Mouse (Mus musculus) T-helper 17 cell (primary cell): ENCODE data around the gene Creg1.

Source experiments
- in situ Hi-C, 2 experiments: fragments of 300-600 bp; cut with MboI, MseI; formaldehyde crosslinking; loops; 1 replicate in 1 of 2; 2 replicates in 1 of 2; pipeline ENCODE4 v1.15.1; 2025; ENCODE audit warnings: high pct_unique_total_duplicates in 2 of 2

Creg1 gene

DNA sequence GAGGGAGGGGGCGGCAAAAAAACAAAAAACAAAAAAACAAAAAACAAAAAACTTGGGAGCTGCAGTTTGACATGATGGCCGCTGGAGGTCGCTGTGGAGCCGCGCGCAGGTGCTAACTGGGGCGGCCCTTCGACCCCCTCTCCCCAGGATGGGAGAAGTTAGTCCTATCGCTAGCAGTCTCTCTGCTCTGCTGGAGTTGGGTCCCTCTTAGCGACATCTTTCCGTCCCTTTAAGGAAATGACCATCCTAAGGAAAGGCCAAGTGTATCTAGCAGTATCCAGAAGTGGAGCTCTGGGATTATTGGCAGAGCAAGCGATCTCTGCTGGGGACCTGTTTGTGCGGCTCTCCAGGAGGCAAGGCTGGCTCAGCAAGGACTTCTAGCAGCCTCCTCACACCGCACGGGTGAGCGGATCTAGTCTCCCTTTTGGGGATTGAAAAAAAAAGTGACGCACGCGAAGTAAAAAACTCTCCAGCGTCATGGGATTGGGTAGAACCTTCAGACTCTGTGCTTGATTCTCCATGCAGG lies 17.1 kb downstream of the Creg1 start:
- in situ Hi-C loops = loop anchor here (5.0 to 25.0 kb wide), 3 partner anchors 77 to 607 kb away; partner anchors contain the start of genes Pou2f1 (in 1 of the 2) and Tada1 (in 1 of the 2)

DNA sequence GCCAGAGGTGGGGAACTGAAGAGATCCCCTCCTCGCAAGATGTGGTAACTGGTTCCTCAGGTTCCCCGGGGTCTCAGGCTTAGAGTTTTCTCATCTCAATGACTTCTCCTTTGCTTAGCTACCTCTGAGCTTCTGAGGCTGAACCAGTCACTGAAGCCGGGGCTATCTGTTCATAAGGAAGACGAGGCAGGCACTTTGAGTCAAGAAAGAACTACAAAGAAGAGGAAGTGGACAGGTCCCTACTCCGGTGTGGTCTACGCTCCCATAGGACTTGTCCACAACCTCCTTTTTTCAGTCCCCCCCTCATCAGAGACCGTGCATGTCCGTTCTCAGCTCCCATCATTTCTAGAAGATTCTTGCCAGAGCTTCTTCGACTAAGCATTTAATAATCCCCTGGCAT lies 17.9 kb downstream of the Creg1 start:
- in situ Hi-C loops = loop anchor here (5.0 to 25.0 kb wide), 3 partner anchors 76 to 606 kb away; partner anchors contain the start of genes Pou2f1 (in 1 of the 2) and Tada1 (in 1 of the 2)

DNA sequence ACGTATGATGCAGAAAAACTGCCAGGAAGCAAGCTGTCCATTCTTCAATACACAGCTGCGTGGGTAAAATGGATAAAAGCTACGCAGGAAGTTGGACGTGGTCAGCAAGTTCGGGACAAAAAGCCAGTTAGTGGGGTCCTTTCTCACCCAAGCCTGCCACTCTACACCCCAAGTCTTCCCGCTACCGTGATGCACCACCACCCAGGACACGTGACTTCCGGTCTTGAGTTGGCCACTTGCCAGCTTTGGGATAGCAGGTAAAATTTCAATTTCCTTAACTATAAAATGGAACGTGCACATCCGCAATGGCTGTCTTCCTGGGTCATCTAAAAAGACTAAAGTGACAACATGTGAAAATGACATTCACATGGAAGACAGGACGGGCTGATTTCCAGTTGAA lies 18.4 kb downstream of the Creg1 start:
- in situ Hi-C loops = loop anchor here (5.0 to 25.0 kb wide), 3 partner anchors 75 to 605 kb away; partner anchors contain the start of genes Pou2f1 (in 1 of the 2) and Tada1 (in 1 of the 2)

DNA sequence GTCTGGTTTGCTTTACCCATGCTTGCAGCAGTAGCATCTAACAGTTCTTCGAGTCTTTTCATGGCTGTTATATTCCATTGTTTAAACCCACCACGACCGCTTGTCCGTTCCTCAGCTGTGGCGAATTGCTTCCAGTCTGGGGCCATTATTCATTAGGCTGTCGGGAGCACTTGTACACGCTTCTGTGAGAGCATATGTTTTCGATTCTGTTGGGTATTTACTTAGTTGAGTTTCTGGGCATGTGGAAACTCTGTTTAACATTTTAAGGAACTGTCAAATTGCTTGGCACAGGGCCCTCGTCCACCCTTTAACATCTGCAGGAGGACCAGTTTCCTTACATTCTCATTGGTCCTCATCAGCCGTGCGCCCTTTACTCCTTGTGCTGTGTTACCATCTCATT lies 22.8 kb downstream of the Creg1 start:
- in situ Hi-C loops = loop anchor here in 1 of 2 experiments (25.0 kb wide), 1 partner anchor 601 kb away; the partner anchor contains the start of gene Tada1

DNA sequence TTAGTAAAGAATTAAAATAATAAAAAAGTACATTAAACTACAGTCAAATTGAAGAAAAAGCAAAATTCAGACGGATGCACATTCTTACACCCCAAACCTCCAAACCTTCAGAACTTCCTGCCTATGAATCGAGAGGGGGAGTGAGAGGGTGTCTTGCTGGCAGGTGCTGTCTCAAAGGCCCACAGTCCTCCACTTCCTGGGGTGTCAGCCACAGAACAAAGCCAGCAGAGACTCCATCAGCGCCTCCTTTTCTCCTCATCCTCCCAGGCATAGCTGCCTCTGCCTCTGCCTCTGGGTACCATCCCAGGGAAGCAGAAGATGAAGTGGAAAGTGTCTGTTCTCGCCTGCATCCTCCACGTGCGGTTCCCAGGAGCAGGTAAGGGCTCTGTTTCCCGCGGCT lies 25.0 kb downstream of the Creg1 start, which contains the start of gene Cd247:
Gene Cd247 (plus strand): TSS at position 171 of the 400 bp plus-strand sequence.
- in situ Hi-C loops = loop anchor here in 1 of 2 experiments (25.0 kb wide), 1 partner anchor 599 kb away; the partner anchor contains the start of gene Tada1

DNA sequence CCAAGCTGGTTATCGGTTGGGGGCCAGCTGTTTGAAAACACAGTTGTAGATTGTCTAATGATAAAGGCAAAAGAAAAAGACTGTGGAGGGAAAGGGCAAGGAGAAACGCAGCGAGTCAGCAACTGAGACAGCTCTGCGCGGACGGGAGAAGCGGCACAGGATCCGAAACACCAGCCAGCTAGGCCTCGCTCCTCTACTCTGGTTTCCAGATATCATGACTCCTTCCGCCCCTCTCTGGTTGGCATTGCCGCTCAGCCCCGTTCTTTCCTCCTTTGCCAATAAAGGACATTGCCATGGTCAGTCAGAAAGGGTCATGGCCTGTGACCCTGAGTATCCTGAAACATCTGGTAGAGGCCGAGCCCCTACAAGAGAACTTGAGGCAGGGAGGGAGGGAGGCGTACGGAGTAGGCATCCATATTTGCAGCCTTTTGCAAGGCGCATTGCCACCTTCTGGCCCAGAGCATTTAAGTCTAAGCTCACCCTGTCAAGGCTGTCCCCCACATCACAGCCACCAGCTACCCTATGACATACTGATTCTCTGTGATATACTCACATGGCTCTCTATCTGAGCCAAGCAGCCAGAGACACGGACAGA lies 25.6 kb downstream of the Creg1 start:
- in situ Hi-C loops = loop anchor here in 1 of 2 experiments (25.0 kb wide), 1 partner anchor 598 kb away; the partner anchor contains the start of gene Tada1

DNA sequence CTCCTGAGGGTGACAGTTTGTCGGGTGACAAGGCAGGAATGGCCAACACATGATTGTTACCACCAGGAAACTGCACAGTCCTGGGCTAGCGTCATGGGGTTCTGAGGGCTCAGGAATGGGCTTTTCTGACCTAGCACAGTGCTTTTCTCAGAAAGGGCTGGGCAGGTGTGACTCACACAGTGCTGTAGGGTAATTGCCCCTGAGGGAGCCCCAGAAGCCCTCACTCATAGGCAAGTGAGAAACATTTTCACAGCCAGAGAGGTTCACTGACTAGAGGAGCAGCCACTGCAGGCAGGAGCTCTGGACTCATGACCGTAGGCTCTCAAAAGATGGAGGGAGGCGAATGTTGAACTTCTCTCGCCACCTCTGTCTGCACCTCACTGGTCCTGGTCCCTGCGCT lies 26.4 kb downstream of the Creg1 start:
- in situ Hi-C loops = loop anchor here in 1 of 2 experiments (25.0 kb wide), 1 partner anchor 597 kb away; the partner anchor contains the start of gene Tada1

DNA sequence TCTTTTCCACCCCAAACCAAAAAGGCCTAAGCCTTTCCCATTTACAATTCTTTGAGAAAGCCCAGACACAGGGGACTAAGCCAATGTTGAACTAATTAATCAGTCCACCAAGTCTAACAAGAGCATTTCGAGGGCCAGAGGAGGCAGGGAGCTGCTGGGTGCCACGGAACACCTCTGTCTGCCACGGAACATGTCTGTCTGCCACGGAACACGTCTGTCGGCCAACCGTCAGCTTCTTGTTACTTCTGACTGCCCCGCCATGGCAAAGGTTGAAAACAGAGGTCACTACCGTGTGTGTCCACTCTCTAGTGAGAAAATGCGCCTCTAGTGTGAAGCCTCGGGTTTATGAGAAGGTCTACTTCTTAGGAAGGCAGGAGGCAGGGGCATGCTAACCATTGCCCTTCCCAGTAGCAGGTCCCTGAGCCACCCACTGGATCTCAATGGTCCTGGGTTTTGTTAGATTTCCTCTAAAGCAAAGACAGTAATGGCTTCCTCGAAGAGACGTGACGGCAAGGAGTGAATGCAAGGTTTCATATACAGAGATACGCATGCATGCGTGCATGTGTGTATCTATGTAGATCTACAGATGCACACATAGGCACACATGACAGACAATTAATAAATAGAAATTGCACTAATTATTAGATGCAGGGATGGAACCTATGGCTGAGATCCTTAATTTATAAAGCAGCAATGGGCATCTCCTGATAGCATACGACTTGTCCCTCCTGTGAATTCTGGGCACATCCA lies 27.1 kb downstream of the Creg1 start:
- in situ Hi-C loops = loop anchor here in 1 of 2 experiments (25.0 kb wide), 1 partner anchor 597 kb away; the partner anchor contains the start of gene Tada1

DNA sequence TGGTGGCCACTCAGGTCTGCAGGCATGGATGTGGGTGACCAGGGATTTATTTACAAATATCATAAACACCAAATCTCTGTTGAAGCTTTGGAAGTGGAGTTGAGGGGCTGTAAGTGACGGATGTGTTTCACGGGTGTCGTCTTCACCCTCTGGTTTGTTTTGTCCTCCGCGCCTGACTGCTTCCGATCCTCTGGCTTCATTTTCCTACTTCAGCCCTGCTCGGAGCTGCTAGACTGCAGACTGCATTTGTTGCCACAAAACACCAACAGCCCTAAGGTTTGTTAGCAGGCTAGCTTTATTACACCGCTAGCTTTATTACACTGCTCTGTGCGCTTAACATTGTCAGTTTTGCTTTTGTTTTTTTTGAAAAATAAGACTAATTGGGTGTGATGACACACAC lies 27.9 kb downstream of the Creg1 start:
- in situ Hi-C loops = loop anchor here in 1 of 2 experiments (25.0 kb wide), 1 partner anchor 596 kb away; the partner anchor contains the start of gene Tada1

DNA sequence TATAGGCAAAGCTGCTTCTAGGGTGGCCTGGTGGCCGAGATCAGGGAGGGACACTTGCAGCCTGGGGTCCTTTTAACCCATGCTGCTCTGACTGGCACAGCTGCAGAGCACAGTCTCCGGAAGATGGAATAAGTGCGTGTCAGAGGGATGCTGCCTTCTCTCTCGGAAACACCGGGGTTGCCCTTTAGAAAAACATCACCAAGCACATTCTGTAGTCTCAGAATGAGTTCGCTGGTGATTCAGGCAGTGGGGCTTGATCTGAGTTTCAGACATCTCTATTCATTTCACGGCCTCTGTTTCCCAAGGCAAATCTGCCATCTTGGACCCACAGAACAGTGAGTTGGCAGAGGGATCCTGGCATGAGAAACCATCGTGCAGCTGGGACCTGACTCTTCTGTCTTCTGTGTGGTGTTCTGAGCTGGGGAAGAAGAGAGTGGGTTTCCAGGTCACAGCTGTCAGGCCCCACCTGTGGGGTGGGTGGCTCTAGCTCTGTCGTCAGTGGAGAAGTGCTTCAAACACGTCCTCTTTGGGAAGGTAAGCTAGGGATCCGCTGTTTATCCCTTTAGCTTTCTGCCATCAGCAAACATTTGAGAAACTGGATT lies 38.3 kb downstream of the Creg1 start:
- in situ Hi-C loops = loop anchor here (10.0 to 25.0 kb wide), 2 partner anchors 1263 to 1460 kb away; no protein-coding TSS in a partner anchor

DNA sequence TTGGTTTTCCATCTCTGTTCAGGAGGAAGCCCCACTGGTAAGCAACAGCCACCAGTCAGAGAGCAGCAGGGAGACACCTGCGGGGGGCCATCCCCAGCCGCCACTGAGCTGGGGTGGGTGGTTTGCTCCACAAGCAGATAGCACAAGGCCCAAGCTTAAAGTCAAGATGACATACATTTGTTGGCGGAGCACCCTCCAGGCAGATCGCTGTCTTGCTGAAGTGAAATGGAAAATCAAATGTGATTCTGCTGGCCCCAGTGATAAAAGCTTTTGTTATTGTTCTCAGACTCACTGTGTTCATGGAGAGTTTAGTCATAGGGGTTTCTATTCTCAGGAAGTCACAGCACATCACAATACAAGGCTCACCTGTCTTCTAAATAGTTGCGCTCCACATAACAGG lies 39.6 kb downstream of the Creg1 start:
- in situ Hi-C loops = loop anchor here (10.0 to 25.0 kb wide), 2 partner anchors 1262 to 1459 kb away; no protein-coding TSS in a partner anchor

DNA sequence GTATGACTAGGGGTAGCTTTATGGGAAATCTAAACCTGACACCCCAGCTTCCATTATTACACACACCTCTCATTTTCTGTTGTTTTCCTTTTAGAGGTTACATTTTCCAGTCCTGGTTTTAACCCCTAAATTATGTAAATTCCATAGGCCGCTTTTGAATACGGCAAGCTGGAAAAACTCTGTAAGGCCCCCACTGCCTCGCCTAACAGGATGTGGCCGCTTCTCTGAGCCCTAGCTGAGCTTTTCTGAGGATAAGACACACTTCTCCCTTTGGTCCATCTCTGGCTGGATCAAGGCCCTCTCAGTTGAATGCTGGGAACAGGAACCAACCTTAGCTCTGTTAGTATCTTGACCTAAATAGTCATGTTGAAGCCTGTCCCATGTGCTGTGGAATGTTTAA lies 40.6 kb downstream of the Creg1 start:
- in situ Hi-C loops = loop anchor here (10.0 to 25.0 kb wide), 2 partner anchors 1261 to 1458 kb away; no protein-coding TSS in a partner anchor

DNA sequence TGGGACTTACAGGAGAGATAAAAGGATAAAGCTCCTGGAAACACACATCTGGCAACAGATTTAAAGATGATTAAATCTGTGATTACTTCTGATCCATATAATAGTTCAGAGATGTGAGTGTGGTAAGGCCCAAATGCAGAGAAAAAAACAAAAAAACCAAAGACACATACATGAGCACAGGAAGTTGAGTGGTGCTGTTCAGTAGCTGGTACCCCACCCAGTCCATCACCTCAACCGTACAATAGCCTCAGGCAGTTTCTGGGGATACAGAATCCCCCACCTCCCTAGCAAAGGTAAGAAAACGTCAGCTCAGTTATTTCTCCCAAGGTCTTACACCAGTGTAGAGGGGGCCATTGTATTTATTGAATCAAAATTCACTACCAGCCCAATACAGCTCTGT lies 47.1 kb downstream of the Creg1 start:
- in situ Hi-C loops = loop anchor here (5.0 to 25.0 kb wide), 2 partner anchors 37 to 1452 kb away; no protein-coding TSS in a partner anchor

DNA sequence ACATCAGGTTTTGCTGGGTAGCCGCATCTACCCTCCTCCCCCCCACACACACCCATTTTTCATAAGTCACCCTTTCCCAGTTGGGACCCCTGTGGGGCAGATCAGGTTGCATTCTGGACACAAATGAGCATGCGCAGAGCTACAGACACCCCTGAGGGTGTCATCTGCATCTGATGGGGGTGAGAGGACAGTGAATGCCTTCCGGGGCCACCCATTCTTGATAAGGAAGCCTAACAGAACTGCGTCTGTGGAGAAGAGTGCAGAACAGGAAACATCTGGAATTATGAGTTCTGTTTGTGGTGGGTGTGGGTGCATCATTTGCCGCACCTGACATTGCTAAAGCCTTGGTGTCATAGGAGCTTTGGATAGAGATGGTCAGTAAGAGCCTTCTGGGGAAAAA lies 47.6 kb downstream of the Creg1 start:
- in situ Hi-C loops = loop anchor here (5.0 to 25.0 kb wide), 2 partner anchors 36 to 1451 kb away; no protein-coding TSS in a partner anchor

DNA sequence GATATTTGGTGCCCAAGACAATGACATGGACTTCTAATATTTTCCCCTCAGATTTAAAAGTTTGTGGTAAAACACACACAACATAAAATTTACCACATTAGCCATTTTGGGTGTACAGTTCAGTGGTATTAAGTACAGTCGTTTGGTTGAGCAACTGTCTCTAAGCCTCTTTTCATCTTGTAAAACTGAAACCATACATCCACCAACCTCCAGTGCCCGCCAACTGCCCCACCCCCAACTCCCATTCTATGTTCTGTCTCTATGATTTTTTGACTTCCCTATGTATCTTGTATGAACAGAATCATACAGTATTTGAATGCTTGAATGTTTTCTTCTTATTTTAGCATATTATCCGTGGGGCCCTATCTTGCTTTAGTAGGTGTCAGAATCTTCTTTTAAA lies 49.2 kb downstream of the Creg1 start:
- in situ Hi-C loops = loop anchor here (5.0 to 25.0 kb wide), 2 partner anchors 35 to 1450 kb away; no protein-coding TSS in a partner anchor

DNA sequence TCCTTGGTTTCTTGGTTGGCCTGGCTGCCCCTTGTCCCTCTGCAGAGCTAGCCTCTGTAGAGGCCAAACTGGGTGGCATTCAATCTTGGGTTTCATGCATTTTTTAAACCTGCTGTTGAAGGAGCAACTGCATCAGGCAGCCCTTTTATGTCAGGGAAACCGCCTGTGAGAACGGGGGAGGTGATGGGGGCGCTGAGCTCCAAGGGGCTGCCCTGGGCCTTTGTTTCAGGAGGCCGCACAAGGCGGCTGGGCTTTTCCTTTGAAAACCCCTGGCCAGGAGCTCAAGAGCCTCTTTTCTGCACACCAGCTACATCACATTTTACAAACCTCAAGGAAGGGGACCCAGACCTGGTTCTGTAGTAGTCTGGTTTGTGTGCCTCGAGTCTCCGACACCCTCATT lies 50.6 kb downstream of the Creg1 start:
- in situ Hi-C loops = loop anchor here (5.0 to 25.0 kb wide), 2 partner anchors 33 to 1448 kb away; no protein-coding TSS in a partner anchor

DNA sequence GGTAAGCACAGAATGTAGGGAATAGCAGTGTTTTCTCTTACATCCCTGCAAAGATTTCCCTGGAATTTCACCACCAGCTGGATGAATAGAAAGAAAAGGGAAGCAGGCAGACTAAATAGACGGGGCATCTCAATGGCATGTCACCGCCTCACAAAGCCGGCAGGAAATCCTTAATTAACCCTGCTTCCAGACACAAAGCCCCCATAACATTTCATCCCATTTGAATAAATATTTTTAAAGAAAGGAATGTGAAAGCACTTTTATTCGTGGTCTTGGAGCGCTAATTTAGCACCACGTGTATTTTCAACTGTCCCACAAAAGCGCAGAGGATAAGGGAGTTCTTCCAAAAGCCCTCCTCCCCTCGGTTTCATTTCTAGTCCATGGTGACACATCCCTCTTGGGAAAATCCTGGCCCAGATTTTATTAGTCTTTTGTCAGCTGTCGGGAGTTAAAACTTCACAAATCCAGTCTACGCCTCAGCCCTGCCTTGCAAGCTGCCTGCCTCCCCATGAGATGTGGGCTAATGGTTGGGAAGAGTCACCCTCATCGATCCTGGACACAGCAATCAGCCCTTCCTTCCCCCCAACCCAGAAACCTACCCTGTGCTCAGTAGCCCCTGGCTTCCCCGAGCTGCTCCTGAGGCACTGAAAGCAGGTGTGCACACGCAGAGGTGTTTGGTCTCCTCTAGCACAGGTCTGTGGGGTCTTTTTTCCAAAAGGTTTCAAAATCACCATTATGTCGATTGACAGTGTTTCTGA lies 51.2 kb downstream of the Creg1 start:
- in situ Hi-C loops = loop anchor here (5.0 to 25.0 kb wide), 2 partner anchors 33 to 1448 kb away; no protein-coding TSS in a partner anchor

DNA sequence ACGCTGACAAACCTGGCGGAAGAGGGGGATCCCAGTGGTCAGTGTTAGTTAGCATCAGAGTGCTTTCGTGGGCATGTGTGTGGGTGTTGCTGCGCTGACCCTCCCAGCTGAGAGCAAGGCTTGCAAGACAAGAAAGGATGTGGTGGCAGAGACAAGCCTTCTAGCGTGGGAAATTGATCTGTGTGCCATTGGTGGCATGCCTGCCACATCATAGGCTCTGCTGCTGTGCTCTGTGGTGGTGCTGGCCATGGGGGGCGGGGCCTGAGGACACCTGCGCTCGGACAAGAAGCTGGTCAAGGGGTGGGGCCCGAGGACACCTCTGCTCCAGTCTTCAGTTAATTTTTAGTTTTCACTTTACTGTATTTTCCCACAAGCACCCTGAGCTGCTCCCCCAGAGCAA lies 52.8 kb downstream of the Creg1 start:
- in situ Hi-C loops = loop anchor here (25.0 kb wide), 1 partner anchor 1446 kb away; no protein-coding TSS in a partner anchor

DNA sequence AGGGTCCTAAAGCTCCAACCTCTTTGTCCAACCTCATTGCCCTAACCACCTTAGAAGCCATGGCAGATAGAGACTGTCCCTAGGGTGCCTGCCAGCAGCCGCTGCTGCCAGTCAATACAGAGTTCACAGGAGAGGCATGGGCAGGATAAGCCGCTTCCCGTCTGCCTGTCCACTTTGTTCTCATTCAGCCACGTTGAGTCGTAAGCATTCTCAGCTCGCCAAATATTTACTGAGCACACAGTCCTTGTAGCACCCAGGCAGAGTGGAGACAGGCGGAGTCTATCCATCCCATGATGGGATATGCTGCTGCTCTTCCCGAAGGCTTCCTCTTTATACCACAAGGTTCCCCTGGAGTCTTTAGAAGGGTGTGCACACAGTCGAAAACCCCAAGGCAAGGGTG lies 53.7 kb downstream of the Creg1 start:
- in situ Hi-C loops = loop anchor here (25.0 kb wide), 1 partner anchor 1445 kb away; no protein-coding TSS in a partner anchor
